Mouse (Mus musculus) heart, adult 2 months (tissue): ENCODE results near the gene Dhrs3.

Source experiments
- CTCF ChIP-seq: fragments of 200-600 bp; IDR thresholded peaks from 2 replicates; pipeline ENCODE4 v1.8.1; 2022; ENCODE audit warnings: antibody characterized with exemption, mild to moderate bottlenecking, moderate library complexity
- EP300 ChIP-seq: fragments of 200-500 bp; IDR thresholded peaks from 2 replicates; pipeline ENCODE4 v1.6.1; 2011; ENCODE audit warnings: low read depth, low read length, control low read depth; ENCODE audit not compliant: insufficient read depth
- POLR2A ChIP-seq: fragments of 200-500 bp; IDR thresholded peaks from 2 replicates; pipeline ENCODE4 v1.6.1; 2011; ENCODE audit warnings: mild to moderate bottlenecking, low read depth, low read length, control low read depth; ENCODE audit not compliant: insufficient read depth

DNA sequence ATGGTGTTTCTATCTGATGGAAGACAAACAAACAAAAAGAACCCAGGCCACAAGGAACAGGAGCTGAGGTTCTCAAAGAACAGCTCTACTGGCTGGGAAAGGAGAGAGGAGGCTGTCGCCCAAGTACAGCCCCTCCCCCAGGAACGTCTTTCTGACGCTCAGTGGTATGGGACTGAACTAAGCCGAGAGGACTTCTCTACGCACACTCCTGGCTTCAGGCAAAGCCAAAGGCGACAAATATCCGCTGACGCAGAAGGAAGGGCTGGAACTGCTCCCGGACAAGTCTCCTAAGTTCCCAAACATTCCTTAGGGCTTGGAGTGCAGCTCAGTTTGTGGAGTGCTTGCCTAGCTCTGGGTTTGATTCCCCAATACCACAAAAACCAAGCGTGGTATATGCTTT is 37.7 kb downstream of the Dhrs3 start:
- TF ChIP-seq EP300 (peak; percentile 95), CTCF (peak; percentile 14; the same call in 1 of the 2 replicates), POLR2A (peak; percentile 65)
